Mouse (Mus musculus) lung, postnatal 0 days (tissue): Measurements from ENCODE around the gene Olfml2a.

Experiments used
- CTCF ChIP-seq: IDR thresholded peaks from 2 replicates; pipeline ENCODE4 v1.5.1; 2016; ENCODE audit warnings: antibody characterized with exemption, mild to moderate bottlenecking
- EP300 ChIP-seq: IDR thresholded peaks from 2 replicates; pipeline ENCODE4 v1.6.1; 2016; ENCODE audit warnings: antibody characterized with exemption, mild to moderate bottlenecking, control low read depth

DNA sequence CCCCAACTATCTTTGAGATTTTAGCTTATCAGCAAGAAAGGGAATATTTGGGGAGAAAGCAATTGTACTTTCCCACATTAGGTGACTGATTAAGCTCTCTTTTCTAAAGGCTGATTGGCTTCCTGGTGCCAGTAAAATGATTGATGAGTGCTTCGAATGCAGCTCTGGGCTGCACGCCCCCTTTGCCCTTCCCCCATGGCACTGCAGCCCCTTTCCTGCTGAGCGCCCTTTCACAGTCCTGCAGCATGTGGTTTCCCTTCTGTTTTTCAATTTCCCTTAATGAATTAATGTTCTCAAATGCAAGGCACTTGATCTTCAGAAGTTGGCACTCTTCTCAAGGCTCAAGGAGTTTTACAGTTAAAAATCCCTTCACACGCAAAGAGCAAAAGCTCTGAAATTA, 16.8 kb upstream of the Olfml2a start:
- TF ChIP-seq EP300 (no peak), CTCF (no peak)
